Mouse (Mus musculus) kidney, postnatal 0 days (tissue): Measurements from ENCODE around the gene Slc39a8. TPM values are rescaled to one million over a fixed set of nuclear protein-coding genes. Genes with fewer than 3 reads are reported as not detected.

Experiments used
- ATAC-seq: fragments of 200-750 bp; cut with Nextera tagmentation; replicated peaks from 2 replicates; pipeline ENCODE4 v1.8.0; 2017; ENCODE audit warnings: low read depth, moderate number of reproducible peaks, moderate TSS enrichment, moderate library complexity; ENCODE audit not compliant: low FRiP score
- DNase-seq: peaks from one replicate; pipeline ENCODE4 v3.0.0-alpha.2; 2016; ENCODE audit warnings: low spot score
- H3K27ac ChIP-seq: fragments of 300-500 bp; sonication (generic); 2 replicates; pipeline ENCODE4 v1.5.1; 2014; ENCODE audit warnings: mild to moderate bottlenecking
- H3K27me3 ChIP-seq: fragments of 300-500 bp; sonication (generic); 2 replicates; pipeline ENCODE4 v1.6.1; 2014; ENCODE audit warnings: low read length, mixed read lengths; ENCODE audit not compliant: insufficient read depth
- H3K36me3 ChIP-seq: fragments of 300-500 bp; sonication (generic); 2 replicates; pipeline ENCODE4 v1.6.1; 2014; ENCODE audit warnings: low read length, mixed read lengths; ENCODE audit not compliant: insufficient read depth
- H3K4me1 ChIP-seq: fragments of 300-500 bp; sonication (generic); replicated peaks from 2 replicates; pipeline ENCODE4 v1.6.1; 2014; ENCODE audit warnings: antibody characterized with exemption, low read length, mixed read lengths; ENCODE audit not compliant: insufficient read depth
- H3K4me2 ChIP-seq: fragments of 300-500 bp; sonication (generic); 2 replicates; pipeline ENCODE4 v1.6.1; 2014; ENCODE audit warnings: mild to moderate bottlenecking, low read length, moderate library complexity, mixed read lengths
- H3K4me3 ChIP-seq: fragments of 300-500 bp; sonication (generic); replicated peaks from 2 replicates; pipeline ENCODE4 v1.5.1; 2014; ENCODE audit warnings: low read depth, low read length
- H3K9ac ChIP-seq: fragments of 300-500 bp; sonication (generic); 2 replicates; pipeline ENCODE4 v1.6.1; 2014; ENCODE audit warnings: low read depth, low read length
- H3K9me3 ChIP-seq: fragments of 300-500 bp; sonication (generic); replicated peaks from 2 replicates; pipeline ENCODE4 v1.6.1; 2016; ENCODE audit warnings: low read length, inconsistent platforms, mixed read lengths
- CTCF ChIP-seq: IDR thresholded peaks from 2 replicates; pipeline ENCODE4 v1.5.1; 2016; ENCODE audit warnings: antibody characterized with exemption, low read depth, mild to moderate bottlenecking, moderate library complexity
- WGBS: fragments of 180-500 bp; shearing (Covaris S2); extraction: QIAGEN DNeasy Blood & Tissue Kit; methylation state at CpG from one replicate; pipeline ENCODE4 v1.1.7; 2014; 5-methylcytosine and 5-hydroxymethylcytosine counted together
- polyA plus RNA-seq: library from polyadenylated mRNA; unstranded; fragments of >200 nt; fragmentation: Nextera tagmentation; extraction: Ambion mirVana; gene quantifications from 2 replicates; pipeline ENCODE4 v1.2.1, GENCODE M21; 2015

Slc39a8 gene
- polyA plus RNA-seq, 1 experiment from 2014 or later = 25.0 TPM

GRCm38 (mm10) chr3:135832496-135832895 lies 7.4 kb downstream of the Slc39a8 start:
- no peaks in the 10 kb centered on the region for H3K9me3 ChIP-seq
- H3K27ac ChIP-seq = no peak overlapping the region
- WGBS = 92% methylated on average over 2 of the region's 2 CpGs
- no peak overlapping the region for H3K9ac ChIP-seq
- H3K4me1 ChIP-seq = no peaks in the 10 kb centered on the region
- DNase-seq = no peak
- no peak for ATAC-seq
- H3K27me3 ChIP-seq = no peaks in the 10 kb centered on the region
- no peak overlapping the region for H3K4me2 ChIP-seq
- H3K4me3 ChIP-seq = no peak overlapping the region
- no peak for TF ChIP-seq CTCF
- no peaks in the 10 kb centered on the region for H3K36me3 ChIP-seq

DNA sequence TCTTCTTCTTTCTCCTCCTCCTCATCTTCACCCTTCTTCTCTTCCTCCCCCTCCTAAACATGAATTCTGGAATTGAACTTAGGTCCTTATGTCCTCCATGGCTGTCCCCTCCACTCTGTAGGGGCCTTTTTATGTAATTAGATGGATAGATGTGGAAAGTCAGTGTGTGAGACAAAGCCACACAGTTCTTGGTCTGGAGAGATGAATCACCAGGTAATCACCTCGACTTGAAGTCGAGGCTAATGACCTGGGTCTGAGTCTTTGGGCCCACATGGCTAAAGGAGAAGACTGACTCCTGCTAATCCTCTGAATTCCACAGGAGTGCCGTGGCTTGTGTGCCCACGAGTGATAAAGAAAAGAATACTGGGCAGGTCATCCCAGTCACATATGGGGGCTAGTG lies 7.8 kb downstream of the Slc39a8 start:
- 81% methylated on average over 4 of the region's 4 CpGs for WGBS
- DNase-seq (no peak), ATAC-seq (no peak)
- Histone ChIP-seq H3K4me1 (no peaks in the 10 kb centered on the region), H3K4me2 (no peak overlapping the region), H3K27ac (no peak overlapping the region), H3K36me3 (no peaks in the 10 kb centered on the region), H3K4me3 (no peak overlapping the region), H3K9me3 (no peaks in the 10 kb centered on the region), H3K27me3 (no peaks in the 10 kb centered on the region), H3K9ac (no peak overlapping the region)
- TF ChIP-seq CTCF = no peak

DNA sequence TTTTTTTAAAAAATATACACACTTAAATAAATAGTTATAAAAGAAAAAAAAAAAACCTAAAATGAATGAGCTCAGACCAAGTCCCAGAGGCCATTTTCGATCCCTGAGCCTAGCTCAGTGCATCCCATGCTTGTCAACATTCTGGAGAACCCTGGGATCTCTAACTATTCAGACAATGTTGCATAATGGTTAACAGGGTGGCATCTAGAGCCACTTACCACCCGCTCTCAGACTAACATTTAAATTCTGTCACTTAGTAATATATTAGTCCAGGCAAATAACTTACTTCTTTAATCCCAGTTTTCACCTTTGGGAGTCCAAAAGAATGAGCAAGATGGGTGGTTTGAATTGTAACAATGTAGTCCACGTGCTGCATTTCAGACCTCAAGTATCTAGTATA lies 9.9 kb downstream of the Slc39a8 start:
- WGBS = 76% methylated on average over 3 of the region's 3 CpGs
- ATAC-seq (peak; percentile 54; the same call in 1 of the 2 replicates), DNase-seq (peak; percentile 26)
- no peaks in the 10 kb centered on the region for H3K9me3 ChIP-seq
- no peak overlapping the region for H3K9ac ChIP-seq
- no peak for TF ChIP-seq CTCF
- no peak overlapping the region for H3K4me3 ChIP-seq
- no peaks in the 10 kb centered on the region for H3K27me3 ChIP-seq
- no peaks in the 10 kb centered on the region for H3K4me1 ChIP-seq
- H3K27ac ChIP-seq = no peak overlapping the region
- no peaks in the 10 kb centered on the region for H3K36me3 ChIP-seq
- H3K4me2 ChIP-seq = no peak overlapping the region

GRCm38 (mm10) chr3:135839535-135839934 lies 14.5 kb downstream of the Slc39a8 start:
- Histone ChIP-seq H3K4me2 (no peak overlapping the region), H3K27ac (no peak overlapping the region), H3K27me3 (no peaks in the 10 kb centered on the region), H3K9ac (no peak overlapping the region), H3K4me1 (no peaks in the 10 kb centered on the region; the same call in 1 of the 2 replicates), H3K9me3 (no peaks in the 10 kb centered on the region), H3K36me3 (no peaks in the 10 kb centered on the region), H3K4me3 (no peak overlapping the region)
- ATAC-seq (no peak), DNase-seq (no peak)
- WGBS = 78% methylated on average over 13 of the region's 13 CpGs
- TF ChIP-seq CTCF = no peak

DNA sequence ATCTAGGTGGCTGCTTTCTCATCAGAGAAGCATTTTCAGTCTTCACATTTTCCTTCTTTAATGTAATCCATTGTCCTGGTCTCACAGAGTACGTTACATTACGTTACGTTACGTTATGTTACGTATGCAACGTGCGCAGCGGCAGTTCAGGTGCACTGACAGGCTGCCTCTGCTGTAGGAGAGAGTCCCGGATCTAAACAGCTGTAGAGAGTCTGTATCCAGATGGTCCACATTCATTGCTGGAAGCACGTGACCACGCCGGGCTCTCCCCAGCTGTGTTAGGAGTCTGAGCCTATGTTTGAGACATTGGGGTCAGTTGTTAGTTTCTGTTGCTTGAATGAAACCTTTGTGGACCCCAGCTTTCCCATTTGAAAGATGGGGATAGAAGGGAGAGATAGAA lies 15.1 kb downstream of the Slc39a8 start:
- no peak overlapping the region for H3K4me2 ChIP-seq
- H3K27me3 ChIP-seq = no peaks in the 10 kb centered on the region
- no peak overlapping the region for H3K9ac ChIP-seq
- H3K4me3 ChIP-seq = no peak overlapping the region
- ATAC-seq (no peak), DNase-seq (no peak)
- H3K4me1 ChIP-seq = no peaks in the 10 kb centered on the region; the same call in 1 of the 2 replicates
- 84% methylated on average over 12 of the region's 12 CpGs for WGBS
- H3K9me3 ChIP-seq = no peaks in the 10 kb centered on the region
- H3K36me3 ChIP-seq = no peaks in the 10 kb centered on the region
- TF ChIP-seq CTCF = no peak
- H3K27ac ChIP-seq = no peak overlapping the region

- Histone ChIP-seq H3K27me3 (no peaks in the 10 kb centered on the region), H3K36me3 (no peaks in the 10 kb centered on the region), H3K4me3 (no peak overlapping the region), H3K9me3 (no peaks in the 10 kb centered on the region), H3K4me2 (no peak overlapping the region), H3K9ac (no peak overlapping the region), H3K4me1 (no peaks in the 10 kb centered on the region; the same call in 1 of the 2 replicates), H3K27ac (peak overlapping the region; percentile 57)
- WGBS = 60% methylated on average over 7 of the region's 7 CpGs
- ATAC-seq = peak; percentile 33; the same call in 1 of the 2 replicates
- TF ChIP-seq CTCF = no peak
- peak; percentile 11 for DNase-seq
These were observed 16.8 kb downstream of the Slc39a8 start for GRCm38 (mm10) chr3:135841716-135842511.
